Mouse (Mus musculus): Measurements from ENCODE around the gene 1700037H04Rik. TPM values are rescaled to one million over a fixed set of nuclear protein-coding genes. Genes with fewer than 3 reads are reported as not detected.
A peak's percentile ranks its signal among the peaks of the same experiment; 100 is the strongest.

1700037H04Rik gene
- polyA plus RNA-seq, 1 experiment from 2014 or later = 86.6 TPM

DNA sequence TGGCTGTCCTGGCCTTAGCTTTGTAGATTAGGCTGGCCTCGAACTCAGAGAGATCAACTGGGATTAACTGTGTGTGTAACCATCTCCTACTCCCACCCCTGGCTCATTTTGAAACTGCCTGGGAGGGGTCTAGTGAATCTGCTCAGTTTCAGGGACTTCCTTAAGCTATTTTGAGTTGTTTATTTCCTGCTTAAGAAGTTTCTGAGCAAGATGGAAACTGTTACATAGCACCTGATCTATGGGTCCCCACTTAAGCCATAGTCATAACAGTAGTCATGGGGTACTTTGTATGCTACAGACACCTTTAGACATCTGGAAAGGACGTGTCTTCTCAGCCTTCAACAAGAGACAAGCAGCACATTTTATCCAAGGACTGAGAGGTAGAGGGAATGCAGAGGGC, 40.8 kb upstream of the 1700037H04Rik start:
- no peaks in the 10 kb centered on the region for H3K27me3 ChIP-seq (replicated peaks; ENCODE audit: control insufficient read depth, insufficient read depth, low read length)
- peaks cover 3% of the 10 kb centered on the region; the same call in 1 of the 2 replicates for H3K4me1 ChIP-seq (ENCODE audit: control insufficient read depth, insufficient read depth, low read depth, low read length)
- no peak overlapping the region for H3K4me3 ChIP-seq (ENCODE audit: low read length)
- H3K27ac ChIP-seq (ENCODE audit: low read depth, low read length) = no peak overlapping the region
- H3K4me2 ChIP-seq (ENCODE audit: low read length) = no peak overlapping the region
- ATAC-seq = no peak
- no peak overlapping the region for H3K9ac ChIP-seq (ENCODE audit: low read depth, low read length)
- H3K36me3 ChIP-seq (ENCODE audit: control insufficient read depth, insufficient read depth, low read length) = 0 out of 2 replicates have a peak, but pooled peaks cover 2% of the 10 kb centered on the region
- H3K9me3 ChIP-seq (ENCODE audit: control insufficient read depth, low read length) = no peaks in the 10 kb centered on the region
- 85% methylated on average over 2 of the region's 2 CpGs for WGBS

DNA sequence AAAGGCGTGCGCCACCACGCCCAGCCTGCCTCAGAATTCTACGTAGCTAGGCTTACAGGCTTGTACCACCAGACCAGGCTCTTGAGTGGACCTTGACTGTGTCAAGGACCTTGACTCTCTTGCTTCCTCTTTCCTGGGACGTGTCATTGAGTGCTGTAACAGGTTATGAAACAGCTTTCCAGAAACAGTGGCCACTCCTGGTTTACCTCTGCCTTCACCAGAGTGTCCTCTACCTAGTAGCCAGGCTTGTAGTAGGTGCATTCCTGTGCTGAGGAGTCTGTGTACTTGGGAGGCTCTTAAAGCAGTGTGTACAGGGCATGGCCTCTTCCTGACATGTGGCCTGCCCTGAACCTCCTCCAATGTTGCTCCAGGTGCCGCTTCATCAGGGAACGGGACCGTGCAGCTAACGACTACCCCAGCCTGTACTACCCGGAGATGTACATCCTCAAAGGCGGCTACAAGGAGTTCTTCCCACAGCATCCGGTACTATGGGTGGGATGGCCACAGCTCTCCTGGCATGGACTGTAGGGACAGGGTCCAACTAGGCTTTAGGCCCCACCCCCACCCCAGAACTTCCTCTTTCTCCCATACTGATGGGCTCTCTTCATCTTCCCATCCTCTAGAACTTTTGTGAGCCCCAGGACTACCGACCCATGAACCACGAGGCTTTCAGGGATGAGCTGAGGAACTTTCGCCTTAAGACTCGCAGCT, 36.9 kb upstream of the 1700037H04Rik start:
- 94% methylated on average over 16 of the region's 16 CpGs for WGBS
- ATAC-seq = no peak

DNA sequence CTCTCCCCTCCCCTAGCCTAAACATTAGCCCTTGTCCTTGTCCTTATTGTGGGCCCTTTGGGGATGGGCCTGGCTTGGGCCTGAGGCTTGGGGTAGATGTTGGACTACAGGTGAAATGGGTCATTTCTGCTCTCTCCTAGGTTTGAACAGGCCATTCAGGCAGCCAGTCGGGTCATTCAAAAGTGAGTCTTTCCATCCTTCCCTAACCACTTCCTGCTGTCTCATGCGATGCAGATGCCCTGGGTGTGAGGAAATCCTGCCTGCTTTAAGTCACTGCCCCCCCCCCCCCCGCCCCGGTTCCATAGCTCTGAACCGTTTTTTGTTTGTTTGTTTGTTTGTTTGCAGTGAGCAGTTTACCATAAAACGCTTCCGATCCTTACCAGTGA, 31.1 kb upstream of the 1700037H04Rik start:
- Histone ChIP-seq H3K9me3 (ENCODE audit: control insufficient read depth, low read length) (no peaks in the 10 kb centered on the region), H3K4me2 (ENCODE audit: low read length) (no peak overlapping the region), H3K27me3 (replicated peaks; ENCODE audit: control insufficient read depth, insufficient read depth, low read length) (no peaks in the 10 kb centered on the region), H3K4me1 (ENCODE audit: control insufficient read depth, insufficient read depth, low read depth, low read length) (peaks cover 25% of the 10 kb centered on the region), H3K9ac (ENCODE audit: low read depth, low read length) (no peak overlapping the region), H3K36me3 (ENCODE audit: control insufficient read depth, insufficient read depth, low read length) (peaks cover 8% of the 10 kb centered on the region; the same call in 1 of the 2 replicates), H3K27ac (ENCODE audit: low read depth, low read length) (peak overlapping the region; percentile 7; the same call in 1 of the 2 replicates), H3K4me3 (ENCODE audit: low read length) (no peak overlapping the region)
- WGBS = 64% methylated on average over 7 of the region's 7 CpGs
- no peak for ATAC-seq

More for the DNA sequence above, 36.9 kb upstream of the 1700037H04Rik start:
- H3K4me1 ChIP-seq (ENCODE audit: control insufficient read depth, insufficient read depth, low read depth, low read length) = no peaks in the 10 kb centered on the region
- H3K27me3 ChIP-seq (replicated peaks; ENCODE audit: control insufficient read depth, insufficient read depth, low read length) = no peaks in the 10 kb centered on the region
- no peak overlapping the region for H3K9ac ChIP-seq (ENCODE audit: low read depth, low read length)
- no peak overlapping the region for H3K27ac ChIP-seq (ENCODE audit: low read depth, low read length)
- H3K36me3 ChIP-seq (ENCODE audit: control insufficient read depth, insufficient read depth, low read length) = peaks cover 10% of the 10 kb centered on the region; the same call in 1 of the 2 replicates
- H3K4me2 ChIP-seq (ENCODE audit: low read length) = no peak overlapping the region
- no peaks in the 10 kb centered on the region for H3K9me3 ChIP-seq (ENCODE audit: control insufficient read depth, low read length)
- no peak overlapping the region for H3K4me3 ChIP-seq (ENCODE audit: low read length)

DNA sequence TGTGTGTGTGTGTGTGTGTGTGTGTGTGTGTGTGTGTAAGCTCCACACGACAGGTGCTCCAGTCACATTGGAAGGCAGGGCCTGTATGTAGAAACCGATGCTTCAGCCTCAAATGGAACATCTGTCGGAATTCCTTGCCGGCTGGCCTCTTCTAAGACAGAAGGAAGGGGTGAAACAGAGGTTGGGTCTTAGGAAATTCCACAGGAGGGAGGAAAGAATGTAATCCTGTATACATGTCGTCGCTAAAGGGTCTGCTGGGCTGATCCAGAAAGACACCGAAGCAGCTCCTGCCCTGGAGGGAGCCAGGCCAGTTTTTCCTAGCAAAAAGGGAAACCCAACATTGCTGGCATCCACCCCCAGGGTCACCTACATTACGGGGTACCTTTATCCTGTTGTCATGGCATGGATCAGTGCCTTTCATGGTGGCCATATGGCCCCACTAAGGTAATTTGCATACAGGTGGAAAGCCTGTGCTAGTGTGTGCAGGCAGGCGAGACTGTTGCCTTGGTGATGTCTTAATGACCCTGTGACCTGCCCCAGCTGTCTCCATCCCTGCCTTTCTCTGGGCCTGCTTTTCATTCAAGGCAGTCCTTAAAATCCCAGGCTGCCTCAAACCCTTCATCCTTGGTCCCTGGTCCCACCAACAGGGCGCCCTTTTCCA, 30.6 kb upstream of the 1700037H04Rik start:
- Histone ChIP-seq H3K36me3 (ENCODE audit: control insufficient read depth, insufficient read depth, low read length) (peaks cover 8% of the 10 kb centered on the region; the same call in 1 of the 2 replicates), H3K9ac (ENCODE audit: low read depth, low read length) (no peak overlapping the region), H3K27ac (ENCODE audit: low read depth, low read length) (peak overlapping the region; percentile 7), H3K4me3 (ENCODE audit: low read length) (no peak overlapping the region), H3K4me1 (ENCODE audit: control insufficient read depth, insufficient read depth, low read depth, low read length) (peaks cover 25% of the 10 kb centered on the region), H3K27me3 (replicated peaks; ENCODE audit: control insufficient read depth, insufficient read depth, low read length) (no peaks in the 10 kb centered on the region), H3K9me3 (ENCODE audit: control insufficient read depth, low read length) (no peaks in the 10 kb centered on the region), H3K4me2 (ENCODE audit: low read length) (no peak overlapping the region)
- 15% methylated on average over 10 of the region's 10 CpGs for WGBS
- ATAC-seq = peak; percentile 57

DNA sequence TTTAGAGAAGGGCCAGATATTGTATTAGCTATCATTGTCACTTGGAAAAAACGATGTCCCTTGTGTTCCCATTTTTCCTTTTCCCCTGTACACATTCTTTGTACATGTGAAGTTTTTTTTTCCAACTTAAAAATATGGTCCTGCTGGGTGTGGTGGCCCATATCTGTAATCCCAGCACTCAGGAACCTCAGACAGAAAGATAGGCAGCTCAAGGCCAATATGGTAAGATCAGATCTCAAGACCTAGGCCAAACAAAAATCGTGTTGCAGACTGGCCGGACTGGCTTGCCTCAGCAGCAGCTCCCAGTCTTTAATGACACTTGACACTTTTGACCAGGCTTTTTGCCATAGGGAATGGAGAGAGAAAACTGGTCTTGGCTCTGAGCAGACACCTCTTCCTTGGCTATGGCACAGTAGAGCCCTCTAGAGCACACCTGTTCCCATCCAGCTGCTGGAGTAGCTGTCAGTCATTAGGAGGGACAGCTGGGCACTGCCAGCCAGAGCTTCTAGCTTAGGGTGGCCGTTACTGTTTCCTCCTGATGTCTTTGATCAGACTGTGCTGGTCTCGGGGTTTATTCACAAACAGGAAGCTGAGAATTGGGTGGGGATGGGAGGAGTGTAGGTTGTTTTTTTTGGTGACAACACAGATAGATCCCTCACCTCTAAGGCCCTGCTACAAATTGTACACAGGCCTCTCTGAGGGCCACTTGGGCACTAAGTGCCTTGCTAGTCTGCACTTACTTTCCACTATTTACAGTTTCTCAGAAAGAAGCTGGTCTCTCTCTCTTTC, 29.8 kb upstream of the 1700037H04Rik start:
- Histone ChIP-seq H3K9ac (ENCODE audit: low read depth, low read length) (0 out of 2 replicates have a peak overlapping the region, but pooled peaks have one; percentile 29), H3K27ac (ENCODE audit: low read depth, low read length) (peak overlapping the region; percentile 18; the same call in 1 of the 2 replicates), H3K27me3 (replicated peaks; ENCODE audit: control insufficient read depth, insufficient read depth, low read length) (no peaks in the 10 kb centered on the region), H3K36me3 (ENCODE audit: control insufficient read depth, insufficient read depth, low read length) (peaks cover 8% of the 10 kb centered on the region; the same call in 1 of the 2 replicates), H3K4me3 (ENCODE audit: low read length) (no peak overlapping the region), H3K4me1 (ENCODE audit: control insufficient read depth, insufficient read depth, low read depth, low read length) (peaks cover 25% of the 10 kb centered on the region), H3K9me3 (ENCODE audit: control insufficient read depth, low read length) (no peaks in the 10 kb centered on the region), H3K4me2 (ENCODE audit: low read length) (no peak overlapping the region)
- 46% methylated on average over 5 of the region's 5 CpGs for WGBS
- ATAC-seq = no peak

DNA sequence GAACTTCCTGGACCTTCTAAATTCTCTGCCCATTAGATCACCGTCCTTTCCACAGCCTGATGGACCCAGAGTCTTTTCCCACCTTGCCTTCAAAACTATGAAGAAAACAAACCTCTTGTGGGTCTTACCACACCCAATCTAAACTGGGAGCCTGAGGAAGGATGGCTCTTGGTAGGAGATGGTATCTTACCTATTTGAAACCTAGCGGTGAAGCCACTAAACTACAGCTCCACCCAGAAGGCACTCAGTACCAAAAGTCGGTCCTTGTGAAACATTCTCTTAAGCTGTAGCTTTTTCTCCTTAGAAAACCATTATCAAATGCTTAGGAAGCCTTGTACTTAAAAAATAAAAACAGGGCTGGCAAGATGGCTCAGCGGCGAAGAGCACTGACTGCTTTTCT, 28.4 kb upstream of the 1700037H04Rik start:
- 97% methylated on average over 5 of the region's 5 CpGs for WGBS

DNA sequence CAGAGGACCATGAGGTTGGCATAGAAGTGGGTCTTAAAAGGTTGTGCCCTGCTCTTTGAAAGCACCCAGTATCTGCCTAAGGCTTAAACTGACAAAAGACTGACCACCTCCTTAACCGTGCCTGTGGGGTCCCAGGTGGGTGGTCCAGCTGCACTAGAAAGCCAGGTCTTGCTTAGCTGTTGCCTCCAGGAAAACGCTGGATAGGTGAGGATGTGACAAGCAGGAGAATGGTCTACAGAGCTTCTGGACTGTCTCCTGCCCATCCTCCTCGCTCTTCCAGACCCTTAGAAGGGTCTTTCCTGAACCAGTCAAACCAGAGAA, 27.7 kb upstream of the 1700037H04Rik start:
- peaks cover 25% of the 10 kb centered on the region for H3K4me1 ChIP-seq (ENCODE audit: control insufficient read depth, insufficient read depth, low read depth, low read length)
- WGBS = 25% methylated on average over 3 of the region's 3 CpGs
- peak overlapping the region; percentile 96 for H3K4me2 ChIP-seq (ENCODE audit: low read length)
- ATAC-seq = no peak
- no peaks in the 10 kb centered on the region for H3K36me3 ChIP-seq (ENCODE audit: control insufficient read depth, insufficient read depth, low read length)
- peak overlapping the region; percentile 83 for H3K9ac ChIP-seq (ENCODE audit: low read depth, low read length)
- H3K9me3 ChIP-seq (ENCODE audit: control insufficient read depth, low read length) = no peaks in the 10 kb centered on the region
- H3K27me3 ChIP-seq (replicated peaks; ENCODE audit: control insufficient read depth, insufficient read depth, low read length) = no peaks in the 10 kb centered on the region
- H3K4me3 ChIP-seq (ENCODE audit: low read length) = peak overlapping the region; percentile 73
- H3K27ac ChIP-seq (ENCODE audit: low read depth, low read length) = no peak overlapping the region; the same call in 1 of the 2 replicates

More for the DNA sequence above, 28.4 kb upstream of the 1700037H04Rik start:
- H3K9me3 ChIP-seq (ENCODE audit: control insufficient read depth, low read length) = no peaks in the 10 kb centered on the region
- H3K36me3 ChIP-seq (ENCODE audit: control insufficient read depth, insufficient read depth, low read length) = 0 out of 2 replicates have a peak, but pooled peaks cover under 1% of the 10 kb centered on the region
- peaks cover 25% of the 10 kb centered on the region for H3K4me1 ChIP-seq (ENCODE audit: control insufficient read depth, insufficient read depth, low read depth, low read length)
- no peak overlapping the region for H3K27ac ChIP-seq (ENCODE audit: low read depth, low read length)
- H3K4me3 ChIP-seq (ENCODE audit: low read length) = no peak overlapping the region
- no peak overlapping the region; the same call in 1 of the 2 replicates for H3K4me2 ChIP-seq (ENCODE audit: low read length)
- no peak for ATAC-seq
- no peak overlapping the region for H3K9ac ChIP-seq (ENCODE audit: low read depth, low read length)
- no peaks in the 10 kb centered on the region for H3K27me3 ChIP-seq (replicated peaks; ENCODE audit: control insufficient read depth, insufficient read depth, low read length)

DNA sequence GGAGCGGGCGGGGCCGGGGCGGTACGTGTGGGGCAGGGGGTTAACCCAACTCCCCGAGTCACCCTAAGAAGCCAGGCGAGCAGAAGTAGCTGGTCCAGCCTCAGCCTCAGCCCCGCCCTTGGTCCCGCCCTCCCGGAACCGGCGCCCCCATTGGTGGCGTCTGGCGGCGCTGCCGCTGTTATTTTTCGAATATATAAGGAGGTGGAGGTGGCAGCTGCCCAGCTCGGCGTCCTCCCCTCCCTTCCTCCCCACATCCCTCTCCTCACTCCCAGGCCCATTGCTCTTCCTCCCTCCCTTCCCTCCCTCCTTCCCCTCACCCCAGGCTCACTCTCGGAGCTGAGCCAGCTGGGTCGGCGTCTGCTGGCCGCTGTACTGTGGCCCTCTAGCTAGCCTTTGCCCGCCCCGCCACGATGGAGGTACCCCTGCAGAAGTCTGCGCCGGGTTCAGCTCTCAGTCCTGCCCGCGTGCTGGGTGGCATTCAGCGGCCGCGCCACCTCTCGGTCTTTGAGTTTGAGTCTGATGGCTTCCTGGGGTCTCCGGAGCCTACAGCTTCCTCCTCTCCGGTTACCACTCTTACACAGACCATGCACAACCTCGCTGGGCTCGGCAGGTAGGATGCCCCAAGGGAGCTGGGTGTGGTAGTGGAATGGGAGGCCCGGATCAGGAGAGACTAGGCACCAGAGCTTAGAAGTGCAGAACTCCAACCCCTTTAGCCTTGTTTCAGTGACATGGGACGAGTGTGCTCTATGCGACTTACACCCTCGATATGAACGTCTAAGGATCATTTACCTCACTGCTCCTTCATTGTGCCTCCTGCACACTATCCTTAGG, 27.1 kb upstream of the 1700037H04Rik start, which contains the start of the genes Cdc25b and Spef1:
Cdc25b (plus strand) TSS at position 179 of the 831 bp plus-strand sequence.
Spef1 (minus strand) TSS at position 512 of the 831 bp plus-strand sequence.
- H3K4me3 ChIP-seq (ENCODE audit: low read length) = peak within 1 kb of the TSS; percentile 73
- no peaks in the 10 kb centered on the region for H3K9me3 ChIP-seq (ENCODE audit: control insufficient read depth, low read length)
- under 1% methylated on average over 42 of the region's 43 CpGs for WGBS
- H3K27me3 ChIP-seq (replicated peaks; ENCODE audit: control insufficient read depth, insufficient read depth, low read length) = no peaks in the 10 kb centered on the region
- H3K36me3 ChIP-seq (ENCODE audit: control insufficient read depth, insufficient read depth, low read length) = no peaks in the 10 kb centered on the region
- H3K4me1 ChIP-seq (ENCODE audit: control insufficient read depth, insufficient read depth, low read depth, low read length) = peaks cover 25% of the 10 kb centered on the region
- H3K27ac ChIP-seq (ENCODE audit: low read depth, low read length) = peak within 1 kb of the TSS; percentile 71
- peak within 1 kb of the TSS; percentile 96 for H3K4me2 ChIP-seq (ENCODE audit: low read length)
- H3K9ac ChIP-seq (ENCODE audit: low read depth, low read length) = peak within 1 kb of the TSS; percentile 83
- peak; percentile 84 for ATAC-seq
